Mouse (Mus musculus) T-cell, adult 66 days (primary cell): ENCODE data around the gene Ngfr. TPM values are rescaled to one million over a fixed set of nuclear protein-coding genes. Genes with fewer than 3 reads are reported as not detected.

ENCODE experiments used
- total RNA-seq, 2 experiments: library from RNA; stranded (reverse); gene quantifications; 3 replicates in 1 of 2; 4 replicates in 1 of 2; pipeline ENCODE4 v1.2.4; 2023

Gene Ngfr
- under 1 TPM in 1 of 2 experiments, not detected in 1; 0.20 TPM for total RNA-seq

GRCm38 (mm10) chr11:95587423-95587951 lies at the start of gene Ngfr:
Gene Ngfr (minus strand): TSS chr11:95587735.

Other genes starting within 250 kb of the Ngfr start
- gene Slc35b1, start 203.0 kb downstream of the Ngfr start, total RNA-seq, result 10 to 100 TPM; 51.0 to 57.5 TPM
- gene Spop, start 173.7 kb downstream of the Ngfr start, total RNA-seq, result 10 to 100 TPM; 88.1 to 96.8 TPM
- not detected for gene Nxph3, start 73.2 kb downstream of the Ngfr start, total RNA-seq
- 10 to 100 TPM; 41.8 to 78.0 TPM for gene Phb, start 79.2 kb upstream of the Ngfr start, total RNA-seq
- 10 to 100 TPM; 78.5 to 78.6 TPM for gene Zfp652, start 124.9 kb upstream of the Ngfr start, total RNA-seq
- 1 to 10 TPM; 5.4 to 6.3 TPM for gene B130006D01Rik, start 135.9 kb upstream of the Ngfr start, total RNA-seq
- gene Phospho1, start 236.8 kb upstream of the Ngfr start, total RNA-seq, result not detected
- gene Gngt2, start 249.5 kb upstream of the Ngfr start, total RNA-seq, result 10 to 100 TPM; 14.2 to 19.3 TPM